Mouse (Mus musculus): ENCODE data around the gene Nipal1. TPM values are rescaled to one million over a fixed set of nuclear protein-coding genes. Genes with fewer than 3 reads are reported as not detected.

The Nipal1 gene
- polyA plus RNA-seq, 1 experiment from 2014 or later, result 40.0 TPM

DNA sequence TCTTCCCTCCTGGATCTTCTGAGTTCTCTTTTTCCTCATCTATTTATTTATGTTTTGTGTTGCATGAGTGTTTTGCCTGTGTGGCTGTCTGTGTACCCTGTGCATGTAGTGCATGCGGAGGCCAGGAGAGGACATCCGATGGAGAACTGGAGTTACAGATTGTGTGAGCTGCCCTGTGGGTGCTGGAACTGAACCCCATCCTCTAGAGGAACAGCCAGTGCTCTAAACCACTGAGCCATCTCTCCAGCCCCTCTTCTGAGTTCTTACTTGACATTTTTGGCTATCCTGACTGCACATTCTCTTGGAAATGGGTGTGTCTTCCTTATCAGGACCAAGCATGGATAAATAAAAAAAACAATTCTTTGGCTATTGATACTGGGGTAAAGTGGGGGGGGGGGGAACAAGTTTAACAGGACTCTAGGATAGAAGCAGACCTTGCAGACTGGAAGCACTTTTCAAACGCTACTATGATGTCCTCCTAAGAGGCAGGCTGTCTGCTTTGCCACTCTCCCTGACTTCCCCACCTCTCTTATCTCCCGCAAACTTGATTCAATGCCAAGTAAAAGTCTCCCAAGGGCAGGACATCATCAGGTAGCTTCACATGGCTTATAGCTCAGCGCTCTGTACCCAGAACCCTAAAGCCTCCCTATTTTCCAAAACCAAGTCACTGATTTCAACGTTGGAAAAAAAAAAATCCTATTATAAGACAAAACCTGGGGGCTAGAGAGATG, 13.6 kb downstream of the Nipal1 start:
- Histone ChIP-seq H3K27me3 (replicated peaks; ENCODE audit: control insufficient read depth, insufficient read depth, low read length) (no peaks in the 10 kb centered on the region), H3K4me1 (replicated peaks; ENCODE audit: control insufficient read depth, insufficient read depth, low read length) (no peaks in the 10 kb centered on the region; the same call in 1 of the 2 replicates), H3K27ac (ENCODE audit: low read depth, low read length) (no peak overlapping the region), H3K9me3 (ENCODE audit: control insufficient read depth) (no peaks in the 10 kb centered on the region), H3K4me2 (replicated peaks; ENCODE audit: low read depth) (no peak overlapping the region), H3K9ac (ENCODE audit: low read depth, low read length) (no peak overlapping the region), H3K36me3 (ENCODE audit: control insufficient read depth, insufficient read depth) (peaks cover 6% of the 10 kb centered on the region; the same call in 1 of the 2 replicates), H3K4me3 (ENCODE audit: low read depth, low read length) (no peak overlapping the region)
- 59% methylated on average over 6 of the region's 6 CpGs for WGBS
- no peak for TF ChIP-seq CTCF (IDR thresholded peaks at IDR 0.05; ENCODE audit: low read depth)
- no peak for ATAC-seq

DNA sequence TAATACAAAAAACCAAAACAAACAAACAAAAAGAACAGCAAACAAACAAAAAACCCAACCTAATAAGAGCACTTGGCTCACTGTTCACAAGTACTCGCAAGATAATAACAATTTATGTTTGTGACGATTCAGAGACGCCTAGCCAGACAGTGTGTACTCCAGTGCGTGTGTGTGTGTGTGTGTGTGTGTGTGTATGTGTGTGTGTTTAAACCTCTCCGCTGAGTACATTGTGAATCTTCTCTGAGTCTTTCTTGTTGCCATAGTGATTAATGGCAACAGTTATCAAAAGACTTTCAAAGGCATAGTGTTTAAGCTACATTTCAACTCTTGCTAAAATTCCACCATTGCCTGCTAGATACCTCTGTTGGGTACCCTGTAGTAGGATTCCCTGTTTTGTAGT, 16.5 kb downstream of the Nipal1 start:
- no peaks in the 10 kb centered on the region for H3K27me3 ChIP-seq (replicated peaks; ENCODE audit: control insufficient read depth, insufficient read depth, low read length)
- no peaks in the 10 kb centered on the region; the same call in 1 of the 2 replicates for H3K4me1 ChIP-seq (replicated peaks; ENCODE audit: control insufficient read depth, insufficient read depth, low read length)
- no peak overlapping the region for H3K4me2 ChIP-seq (replicated peaks; ENCODE audit: low read depth)
- H3K9me3 ChIP-seq (ENCODE audit: control insufficient read depth), result no peaks in the 10 kb centered on the region
- no peak overlapping the region for H3K27ac ChIP-seq (ENCODE audit: low read depth, low read length)
- no peak overlapping the region for H3K9ac ChIP-seq (ENCODE audit: low read depth, low read length)
- no peak for TF ChIP-seq CTCF (IDR thresholded peaks at IDR 0.05; ENCODE audit: low read depth)
- 72% methylated on average over 5 of the region's 5 CpGs for WGBS
- no peak for ATAC-seq
- H3K36me3 ChIP-seq (ENCODE audit: control insufficient read depth, insufficient read depth), result peaks cover 6% of the 10 kb centered on the region; the same call in 1 of the 2 replicates
- no peak overlapping the region for H3K4me3 ChIP-seq (ENCODE audit: low read depth, low read length)

DNA sequence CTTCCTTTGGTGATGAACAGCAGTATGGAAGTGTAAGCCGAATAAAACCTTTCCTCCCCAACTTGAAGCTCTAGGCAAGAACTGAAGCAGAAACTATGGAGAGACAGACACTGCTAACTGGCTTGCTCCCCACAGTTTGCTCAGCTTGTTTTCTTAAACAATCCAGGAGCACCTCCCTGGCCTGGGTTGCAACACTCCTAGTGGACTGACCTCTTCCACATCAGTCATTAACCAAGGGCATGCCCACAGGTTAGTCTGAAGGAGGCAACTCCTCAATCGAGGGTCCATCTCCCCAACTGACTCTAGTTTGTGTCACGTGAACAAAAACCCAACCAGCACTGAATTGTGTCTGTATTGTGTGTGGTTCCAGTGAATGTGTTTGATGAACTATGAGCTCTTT, 17.3 kb downstream of the Nipal1 start:
- Histone ChIP-seq H3K4me1 (replicated peaks; ENCODE audit: control insufficient read depth, insufficient read depth, low read length) (no peaks in the 10 kb centered on the region; the same call in 1 of the 2 replicates), H3K27me3 (replicated peaks; ENCODE audit: control insufficient read depth, insufficient read depth, low read length) (no peaks in the 10 kb centered on the region), H3K4me3 (ENCODE audit: low read depth, low read length) (no peak overlapping the region), H3K27ac (ENCODE audit: low read depth, low read length) (no peak overlapping the region), H3K4me2 (replicated peaks; ENCODE audit: low read depth) (no peak overlapping the region), H3K36me3 (ENCODE audit: control insufficient read depth, insufficient read depth) (0 out of 2 replicates have a peak, but pooled peaks cover 6% of the 10 kb centered on the region), H3K9me3 (ENCODE audit: control insufficient read depth) (no peaks in the 10 kb centered on the region), H3K9ac (ENCODE audit: low read depth, low read length) (no peak overlapping the region)
- TF ChIP-seq CTCF (IDR thresholded peaks at IDR 0.05; ENCODE audit: low read depth), result no peak
- no peak for ATAC-seq
- WGBS, result 47% methylated on average over 3 of the region's 3 CpGs

DNA sequence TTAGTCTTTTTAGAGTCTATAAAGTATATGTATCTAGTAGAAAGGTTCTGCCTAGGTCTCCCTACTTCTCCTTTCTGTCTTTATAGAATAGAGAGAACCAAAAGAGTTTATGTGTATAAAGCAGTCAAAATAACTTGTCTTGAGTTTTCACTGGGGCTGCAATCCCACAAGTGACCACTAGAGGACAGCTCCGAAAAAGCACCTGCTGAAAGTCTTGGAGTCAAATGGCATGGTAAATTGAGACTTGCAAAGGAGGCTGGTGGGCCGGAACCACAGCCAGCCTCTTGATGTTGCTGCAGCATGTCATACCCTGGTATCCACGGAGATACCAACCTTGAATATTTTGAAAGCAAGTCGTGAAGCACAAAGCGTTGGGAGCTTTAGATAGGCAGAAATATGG, 17.7 kb downstream of the Nipal1 start:
- 38% methylated on average over 5 of the region's 5 CpGs for WGBS
- no peaks in the 10 kb centered on the region for H3K27me3 ChIP-seq (replicated peaks; ENCODE audit: control insufficient read depth, insufficient read depth, low read length)
- H3K36me3 ChIP-seq (ENCODE audit: control insufficient read depth, insufficient read depth), result 0 out of 2 replicates have a peak, but pooled peaks cover 6% of the 10 kb centered on the region
- TF ChIP-seq CTCF (IDR thresholded peaks at IDR 0.05; ENCODE audit: low read depth), result peak; percentile 85
- H3K27ac ChIP-seq (ENCODE audit: low read depth, low read length), result no peak overlapping the region
- H3K4me1 ChIP-seq (replicated peaks; ENCODE audit: control insufficient read depth, insufficient read depth, low read length), result no peaks in the 10 kb centered on the region
- no peak; the same call in 1 of the 2 replicates for ATAC-seq
- no peak overlapping the region for H3K9ac ChIP-seq (ENCODE audit: low read depth, low read length)
- no peak overlapping the region for H3K4me2 ChIP-seq (replicated peaks; ENCODE audit: low read depth)
- H3K9me3 ChIP-seq (ENCODE audit: control insufficient read depth), result no peaks in the 10 kb centered on the region
- no peak overlapping the region for H3K4me3 ChIP-seq (ENCODE audit: low read depth, low read length)

DNA sequence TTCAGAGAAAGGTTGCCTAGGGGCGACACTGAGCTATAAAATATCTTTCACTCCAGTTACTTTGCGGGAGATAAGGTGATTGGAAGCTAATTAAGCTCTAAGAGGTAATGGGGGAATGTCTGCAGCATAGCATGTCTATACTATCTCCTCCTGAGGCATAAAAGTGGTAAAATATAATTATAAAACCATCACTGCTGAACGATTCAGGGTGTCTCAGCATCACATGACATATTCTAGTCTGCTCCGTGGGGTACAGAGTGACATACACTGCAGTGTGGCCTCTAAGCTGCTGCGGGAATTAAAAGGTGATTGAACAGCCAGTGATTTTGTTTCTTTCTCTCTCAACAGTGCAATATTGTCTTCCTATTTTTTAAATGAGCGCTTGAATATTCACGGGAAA, 18.8 kb downstream of the Nipal1 start:
- Histone ChIP-seq H3K4me1 (replicated peaks; ENCODE audit: control insufficient read depth, insufficient read depth, low read length) (no peaks in the 10 kb centered on the region), H3K27me3 (replicated peaks; ENCODE audit: control insufficient read depth, insufficient read depth, low read length) (no peaks in the 10 kb centered on the region), H3K27ac (ENCODE audit: low read depth, low read length) (no peak overlapping the region), H3K4me3 (ENCODE audit: low read depth, low read length) (no peak overlapping the region), H3K4me2 (replicated peaks; ENCODE audit: low read depth) (no peak overlapping the region), H3K9ac (ENCODE audit: low read depth, low read length) (no peak overlapping the region), H3K36me3 (ENCODE audit: control insufficient read depth, insufficient read depth) (0 out of 2 replicates have a peak, but pooled peaks cover 6% of the 10 kb centered on the region), H3K9me3 (ENCODE audit: control insufficient read depth) (no peaks in the 10 kb centered on the region)
- WGBS, result 71% methylated on average over 7 of the region's 7 CpGs
- ATAC-seq, result no peak
- no peak for TF ChIP-seq CTCF (IDR thresholded peaks at IDR 0.05; ENCODE audit: low read depth)

DNA sequence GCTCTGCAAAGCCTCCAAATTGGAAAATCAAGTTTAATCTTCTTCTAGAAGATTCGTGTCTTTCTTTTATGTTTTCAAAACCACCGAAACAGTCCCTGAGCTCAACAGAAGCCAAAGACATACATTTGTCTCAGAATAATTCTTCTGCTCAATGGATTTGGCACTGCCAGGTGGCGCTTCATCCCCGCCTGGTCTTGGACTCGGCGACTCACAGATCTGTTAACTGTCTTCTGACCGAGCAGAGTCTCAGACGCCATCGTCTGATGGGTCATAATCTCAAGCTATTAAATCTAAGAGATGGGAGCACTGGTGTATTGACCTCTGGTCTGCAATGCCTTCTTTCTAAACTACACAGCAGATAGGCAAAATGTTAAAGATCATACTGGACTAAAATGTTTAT, 20.8 kb downstream of the Nipal1 start:
- WGBS, result 75% methylated on average over 9 of the region's 9 CpGs
- H3K27ac ChIP-seq (ENCODE audit: low read depth, low read length), result no peak overlapping the region
- ATAC-seq, result no peak
- H3K9ac ChIP-seq (ENCODE audit: low read depth, low read length), result no peak overlapping the region
- 0 out of 2 replicates have a peak, but pooled peaks cover 6% of the 10 kb centered on the region for H3K36me3 ChIP-seq (ENCODE audit: control insufficient read depth, insufficient read depth)
- H3K9me3 ChIP-seq (ENCODE audit: control insufficient read depth), result no peaks in the 10 kb centered on the region
- TF ChIP-seq CTCF (IDR thresholded peaks at IDR 0.05; ENCODE audit: low read depth), result no peak
- H3K4me1 ChIP-seq (replicated peaks; ENCODE audit: control insufficient read depth, insufficient read depth, low read length), result no peaks in the 10 kb centered on the region
- H3K4me2 ChIP-seq (replicated peaks; ENCODE audit: low read depth), result no peak overlapping the region
- no peaks in the 10 kb centered on the region for H3K27me3 ChIP-seq (replicated peaks; ENCODE audit: control insufficient read depth, insufficient read depth, low read length)
- H3K4me3 ChIP-seq (ENCODE audit: low read depth, low read length), result no peak overlapping the region
